Mouse (Mus musculus) C2C12 (cell line): ENCODE measurements around the gene Cep170.

Source experiments
- CTCF ChIP-seq: IDR thresholded peaks from one replicate; pipeline ENCODE4 v1.5.1; 2011; ENCODE audit not compliant: control insufficient read depth, insufficient read depth, insufficient read length
- FOSL1 ChIP-seq: IDR thresholded peaks from one replicate; pipeline ENCODE4 v1.8.0; 2011; ENCODE audit warnings: mild to moderate bottlenecking, low read length; ENCODE audit not compliant: poor library complexity, insufficient read depth, severe bottlenecking
- MAX ChIP-seq: IDR thresholded peaks from one replicate; pipeline ENCODE4 v1.6.1; 2011; ENCODE audit warnings: mild to moderate bottlenecking, control low read depth
- MYOD1 ChIP-seq: IDR thresholded peaks from one replicate; pipeline ENCODE4 v1.6.1; 2011; ENCODE audit warnings: low read depth; ENCODE audit not compliant: control insufficient read depth, insufficient read length

DNA sequence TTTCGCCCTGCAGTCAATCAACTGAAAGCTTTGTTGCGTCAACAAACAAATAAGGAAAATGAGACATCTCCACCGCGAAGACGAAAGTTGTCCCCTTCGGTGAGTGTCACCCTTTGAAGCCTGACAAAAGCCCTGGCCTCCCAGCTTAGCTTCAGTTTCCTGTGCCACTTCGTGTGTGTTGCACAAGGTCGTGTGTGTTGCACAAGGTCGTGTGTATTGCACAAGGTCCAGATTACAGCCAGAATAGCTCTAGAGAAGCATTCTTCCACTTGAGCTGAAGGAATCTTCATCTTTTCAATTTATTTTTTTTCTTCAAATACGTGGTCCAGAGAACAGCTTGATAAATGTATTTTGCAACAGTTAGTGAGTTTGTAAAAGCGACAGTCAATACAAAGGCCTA is 12.3 kb upstream of the Cep170 start:
- TF ChIP-seq MAX (no peak), CTCF (no peak), MYOD1 (no peak), FOSL1 (no peak)
